Mouse (Mus musculus): Measurements from ENCODE around the gene Ucn3. TPM values are rescaled to one million over a fixed set of nuclear protein-coding genes. Genes with fewer than 3 reads are reported as not detected.

Gene Ucn3
- total RNA-seq, 2 experiments from 2014 or later: not detected

GRCm38 (mm10) chr13:3892601-3893000 lies 52.5 kb downstream of the Ucn3 start:
- DNase-seq (ENCODE audit: low spot score): no peak

GRCm38 (mm10) chr13:3891479-3892087 lies 53.6 kb downstream of the Ucn3 start:
- DNase-seq (ENCODE audit: low spot score): no peak

Small RNA genes lying within 50 kb of the gene (microRNA-seq; reads per million reads assigned to microRNA genes)
- not detected for gene Gm22460

Other genes with a start within 250 kb of the Ucn3 start
- gene Calml3, start 141.0 kb downstream of the Ucn3 start, total RNA-seq (2021): not detected
- 1 to 10 TPM in 1 of 2 experiments, not detected in 1; 1.9 TPM for gene Calm4, start 107.6 kb downstream of the Ucn3 start, total RNA-seq (2021)
- gene Calm5, start 91.2 kb downstream of the Ucn3 start, total RNA-seq (2021): under 1 TPM in 1 of 2 experiments, not detected in 1; 0.43 TPM
- gene Net1, start 27.1 kb downstream of the Ucn3 start, total RNA-seq (2021): 10 to 100 TPM; 38.1 to 49.1 TPM
- not detected for gene Tubal3, start 27.1 kb downstream of the Ucn3 start, total RNA-seq (2021)
- gene Akr1c14, start 103.7 kb upstream of the Ucn3 start, total RNA-seq (2021): 1 to 10 TPM; 2.3 to 2.6 TPM
- under 1 TPM; 0.25 to 0.33 TPM for gene Akr1c18, start 205.3 kb upstream of the Ucn3 start, total RNA-seq (2021)
- under 1 TPM in 1 of 2 experiments, not detected in 1; 0.43 TPM for gene Akr1c13, start 245.8 kb upstream of the Ucn3 start, total RNA-seq (2021)

Data from gastrocnemius, adult 18-20 months (tissue).